Mouse (Mus musculus): ENCODE measurements at regions not wholly inside any gene's neighbourhood (a gene's known extent, or its start where the extent isn't known, plus 50 kb on each side); places are given as distances from the start of the nearest gene placed in this dataset.

DNA sequence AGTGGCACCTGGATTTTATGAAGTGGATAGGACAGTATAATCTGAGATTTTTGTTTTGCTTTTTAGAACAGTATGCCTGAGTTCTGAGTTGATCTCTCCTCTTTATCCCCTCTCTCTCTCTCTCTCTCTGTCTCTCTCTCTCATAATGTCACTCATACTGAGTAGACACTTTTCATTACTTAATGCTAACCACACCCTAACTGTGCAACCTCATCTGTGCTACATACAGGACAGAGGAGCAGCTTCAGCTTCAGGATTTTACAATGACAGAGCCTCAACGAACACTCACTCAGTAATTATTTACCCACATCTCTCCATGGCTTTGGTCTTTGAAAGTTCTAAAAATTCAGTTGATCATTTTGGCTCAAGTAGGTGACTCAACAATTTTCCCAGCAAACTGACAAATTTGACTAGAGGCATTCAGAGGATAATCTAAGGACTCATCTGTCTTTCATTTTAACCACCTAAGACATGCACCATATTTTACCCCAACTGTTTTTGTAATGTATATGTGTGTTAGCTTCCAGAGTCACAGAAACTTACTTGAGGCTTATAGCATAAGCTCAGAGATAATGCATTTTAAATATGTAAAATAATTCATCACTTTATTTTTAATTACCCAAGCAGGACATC is 256.4 kb upstream of the Myo3a start:
- no peaks in the 10 kb centered on the region for H3K27me3 ChIP-seq (ENCODE audit: control insufficient read depth, insufficient read depth, low read length)
- no peak overlapping the region for H3K4me2 ChIP-seq (replicated peaks; ENCODE audit: low read depth, low read length)
- 89% methylated on average over 1 of the region's 1 CpGs for WGBS
- no peak overlapping the region for H3K4me3 ChIP-seq (ENCODE audit: low read depth, low read length)
- no peaks in the 10 kb centered on the region for H3K4me1 ChIP-seq (replicated peaks; ENCODE audit: control insufficient read depth, insufficient read depth, low read length)
- H3K9me3 ChIP-seq (ENCODE audit: control insufficient read depth, low read length): no peaks in the 10 kb centered on the region
- no peak overlapping the region for H3K9ac ChIP-seq (ENCODE audit: low read depth, low read length)
- H3K36me3 ChIP-seq (ENCODE audit: control insufficient read depth, insufficient read depth, low read length): no peaks in the 10 kb centered on the region
- DNase-seq (ENCODE audit: low spot score): no peak
- ATAC-seq (ENCODE audit: low FRiP score): no peak
- no peak overlapping the region for H3K27ac ChIP-seq (ENCODE audit: low read depth, low read length)

DNA sequence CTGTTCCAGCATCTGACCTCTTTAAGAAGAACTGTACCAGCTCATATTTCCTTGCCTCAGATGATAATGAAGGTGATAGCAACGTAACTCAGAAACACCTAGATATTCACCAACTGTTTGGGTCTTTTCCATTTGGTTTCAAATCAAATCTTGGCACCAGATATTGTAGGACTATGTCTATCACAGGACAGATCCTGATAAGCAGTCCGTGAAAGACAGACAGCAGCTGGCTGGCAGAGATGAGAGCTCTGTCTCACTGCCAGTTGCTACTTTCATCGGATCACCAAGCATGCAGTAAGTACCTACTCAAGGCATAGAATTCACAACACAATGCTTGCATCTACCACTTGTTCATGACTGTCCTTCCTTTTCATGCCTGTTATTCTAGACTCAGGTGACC is 252.7 kb upstream of the Myo3a start:
- DNase-seq (ENCODE audit: low spot score) (no peak), ATAC-seq (ENCODE audit: low FRiP score) (no peak)
- H3K9ac ChIP-seq (ENCODE audit: low read depth, low read length): no peak overlapping the region
- no peaks in the 10 kb centered on the region for H3K27me3 ChIP-seq (ENCODE audit: control insufficient read depth, insufficient read depth, low read length)
- WGBS: 87% methylated on average over 3 of the region's 3 CpGs
- H3K9me3 ChIP-seq (ENCODE audit: control insufficient read depth, low read length): no peaks in the 10 kb centered on the region
- no peak overlapping the region for H3K4me3 ChIP-seq (ENCODE audit: low read depth, low read length)
- H3K4me1 ChIP-seq (replicated peaks; ENCODE audit: control insufficient read depth, insufficient read depth, low read length): no peaks in the 10 kb centered on the region
- no peak overlapping the region for H3K27ac ChIP-seq (ENCODE audit: low read depth, low read length)
- H3K36me3 ChIP-seq (ENCODE audit: control insufficient read depth, insufficient read depth, low read length): no peaks in the 10 kb centered on the region
- H3K4me2 ChIP-seq (replicated peaks; ENCODE audit: low read depth, low read length): no peak overlapping the region

DNA sequence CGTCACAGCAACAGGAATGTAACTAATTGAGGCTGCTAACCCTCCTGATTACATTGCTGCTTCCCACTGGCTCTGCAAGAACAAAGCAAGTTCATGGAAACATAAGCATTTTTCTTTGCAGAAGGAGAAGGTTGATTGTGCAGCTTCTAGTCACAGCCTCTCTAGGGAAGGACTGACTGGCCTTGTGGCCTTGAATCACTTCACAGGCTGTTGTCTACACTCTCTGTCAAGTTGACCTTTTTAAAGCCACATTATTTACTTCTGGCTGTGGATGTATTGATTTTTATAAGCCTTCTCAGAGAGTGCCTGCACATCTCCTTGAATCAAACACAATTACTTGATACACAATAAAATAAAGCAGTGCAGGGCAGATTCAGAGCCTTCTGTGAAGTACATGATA is 251.8 kb upstream of the Myo3a start:
- Histone ChIP-seq H3K4me1 (replicated peaks; ENCODE audit: control insufficient read depth, insufficient read depth, low read length) (no peaks in the 10 kb centered on the region), H3K9me3 (ENCODE audit: control insufficient read depth, low read length) (no peaks in the 10 kb centered on the region), H3K36me3 (ENCODE audit: control insufficient read depth, insufficient read depth, low read length) (no peaks in the 10 kb centered on the region), H3K4me2 (replicated peaks; ENCODE audit: low read depth, low read length) (no peak overlapping the region), H3K4me3 (ENCODE audit: low read depth, low read length) (no peak overlapping the region), H3K27ac (ENCODE audit: low read depth, low read length) (no peak overlapping the region), H3K27me3 (ENCODE audit: control insufficient read depth, insufficient read depth, low read length) (no peaks in the 10 kb centered on the region), H3K9ac (ENCODE audit: low read depth, low read length) (no peak overlapping the region)
- 68% methylated on average over 1 of the region's 1 CpGs for WGBS
- no peak for ATAC-seq (ENCODE audit: low FRiP score)
- no peak for DNase-seq (ENCODE audit: low spot score)

DNA sequence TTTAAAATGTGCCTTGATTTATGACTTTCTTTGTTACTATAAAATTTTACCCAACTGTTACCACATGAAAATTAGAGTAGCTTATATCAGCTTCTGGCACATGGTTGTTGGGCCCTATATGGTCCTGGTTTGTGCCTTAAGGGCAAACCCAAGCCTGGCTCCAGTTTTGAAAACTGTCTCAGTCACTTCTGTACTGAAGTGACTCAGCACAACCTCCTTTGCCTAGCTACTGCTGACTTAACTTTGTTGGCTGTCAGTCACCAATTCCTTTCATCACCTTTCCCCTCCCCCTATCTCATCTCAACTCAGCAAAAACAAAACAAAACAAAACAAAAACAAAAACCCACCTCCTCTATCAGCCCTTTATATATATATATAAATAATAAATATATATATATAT is 251.0 kb upstream of the Myo3a start:
- H3K4me3 ChIP-seq (ENCODE audit: low read depth, low read length): no peak overlapping the region
- H3K27ac ChIP-seq (ENCODE audit: low read depth, low read length): no peak overlapping the region
- no peak overlapping the region for H3K4me2 ChIP-seq (replicated peaks; ENCODE audit: low read depth, low read length)
- DNase-seq (ENCODE audit: low spot score): no peak
- no peaks in the 10 kb centered on the region for H3K27me3 ChIP-seq (ENCODE audit: control insufficient read depth, insufficient read depth, low read length)
- no peak for ATAC-seq (ENCODE audit: low FRiP score)
- no peak overlapping the region for H3K9ac ChIP-seq (ENCODE audit: low read depth, low read length)
- H3K36me3 ChIP-seq (ENCODE audit: control insufficient read depth, insufficient read depth, low read length): no peaks in the 10 kb centered on the region
- H3K9me3 ChIP-seq (ENCODE audit: control insufficient read depth, low read length): no peaks in the 10 kb centered on the region
- no peaks in the 10 kb centered on the region for H3K4me1 ChIP-seq (replicated peaks; ENCODE audit: control insufficient read depth, insufficient read depth, low read length)

DNA sequence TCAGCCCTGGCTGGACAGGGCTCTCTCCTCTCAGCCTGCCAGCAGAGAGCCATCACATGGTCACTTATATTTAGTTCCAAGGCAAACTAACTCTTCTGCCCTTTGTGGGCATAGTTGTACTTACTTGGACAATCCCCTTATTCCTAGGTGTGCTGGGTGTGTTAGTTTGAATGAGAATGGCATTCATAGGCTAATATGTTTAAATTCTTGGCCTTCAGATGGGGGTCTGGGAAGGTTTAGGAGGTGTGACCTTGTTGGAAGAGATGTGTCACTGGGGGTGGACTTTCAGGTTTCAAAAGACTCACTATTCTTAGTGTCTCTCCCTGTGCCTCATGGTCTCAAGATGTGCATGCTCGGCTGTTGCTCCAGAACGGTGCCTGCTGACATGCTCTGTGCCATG is 250.5 kb upstream of the Myo3a start:
- Histone ChIP-seq H3K27ac (ENCODE audit: low read depth, low read length) (no peak overlapping the region), H3K36me3 (ENCODE audit: control insufficient read depth, insufficient read depth, low read length) (no peaks in the 10 kb centered on the region), H3K4me1 (replicated peaks; ENCODE audit: control insufficient read depth, insufficient read depth, low read length) (no peaks in the 10 kb centered on the region), H3K4me2 (replicated peaks; ENCODE audit: low read depth, low read length) (no peak overlapping the region), H3K9ac (ENCODE audit: low read depth, low read length) (no peak overlapping the region), H3K27me3 (ENCODE audit: control insufficient read depth, insufficient read depth, low read length) (no peaks in the 10 kb centered on the region), H3K9me3 (ENCODE audit: control insufficient read depth, low read length) (no peaks in the 10 kb centered on the region), H3K4me3 (ENCODE audit: low read depth, low read length) (no peak overlapping the region)
- ATAC-seq (ENCODE audit: low FRiP score) (no peak), DNase-seq (ENCODE audit: low spot score) (no peak)
- WGBS: 88% methylated on average over 2 of the region's 2 CpGs

DNA sequence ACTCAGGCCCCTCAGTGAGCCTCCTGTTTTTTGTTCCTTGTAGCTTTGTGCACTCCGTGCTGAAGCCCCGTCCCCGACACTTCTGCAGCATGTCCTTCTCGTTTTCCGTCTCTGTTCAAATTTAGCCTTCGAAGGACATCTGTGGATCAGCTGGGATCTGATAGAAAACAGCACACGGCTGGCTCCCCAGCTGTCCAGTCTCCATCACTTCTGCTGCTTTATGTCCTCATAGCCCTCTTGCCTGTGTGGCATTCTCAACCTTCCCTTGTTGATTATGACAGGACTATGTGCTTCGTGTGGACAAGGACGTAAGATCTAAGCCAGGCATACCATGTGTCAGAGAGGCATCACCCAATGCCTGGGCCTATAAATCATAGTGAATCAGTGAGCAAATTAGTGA is 247.1 kb upstream of the Myo3a start:
- Histone ChIP-seq H3K4me3 (ENCODE audit: low read depth, low read length) (no peak overlapping the region), H3K27ac (ENCODE audit: low read depth, low read length) (no peak overlapping the region), H3K9me3 (ENCODE audit: control insufficient read depth, low read length) (no peaks in the 10 kb centered on the region), H3K4me2 (replicated peaks; ENCODE audit: low read depth, low read length) (no peak overlapping the region), H3K36me3 (ENCODE audit: control insufficient read depth, insufficient read depth, low read length) (no peaks in the 10 kb centered on the region), H3K27me3 (ENCODE audit: control insufficient read depth, insufficient read depth, low read length) (no peaks in the 10 kb centered on the region), H3K9ac (ENCODE audit: low read depth, low read length) (no peak overlapping the region), H3K4me1 (replicated peaks; ENCODE audit: control insufficient read depth, insufficient read depth, low read length) (no peaks in the 10 kb centered on the region)
- ATAC-seq (ENCODE audit: low FRiP score) (no peak), DNase-seq (ENCODE audit: low spot score) (no peak)
- WGBS: 91% methylated on average over 9 of the region's 9 CpGs

DNA sequence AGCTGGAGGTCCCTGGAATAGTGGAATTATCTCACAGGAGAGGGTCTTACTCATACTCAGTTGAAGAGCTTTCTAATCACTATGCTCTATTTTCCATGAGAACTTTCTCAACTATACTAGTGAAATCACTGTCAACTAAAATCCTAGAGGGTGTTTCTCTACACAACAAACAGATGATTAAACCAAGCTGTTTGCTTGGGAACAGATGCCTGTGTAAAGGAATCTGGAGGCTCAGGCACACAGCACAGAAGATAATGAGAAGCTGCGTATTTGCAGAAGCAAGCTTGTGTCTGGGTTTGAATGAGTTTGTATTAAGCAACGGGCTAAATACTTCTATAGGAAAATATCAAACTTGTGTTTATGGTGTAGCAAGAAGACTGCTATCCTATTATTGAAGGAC is 202.9 kb upstream of the Myo3a start:
- Histone ChIP-seq H3K4me1 (replicated peaks; ENCODE audit: control insufficient read depth, insufficient read depth, low read length) (no peaks in the 10 kb centered on the region), H3K9me3 (ENCODE audit: control insufficient read depth, low read length) (no peaks in the 10 kb centered on the region), H3K27me3 (ENCODE audit: control insufficient read depth, insufficient read depth, low read length) (no peaks in the 10 kb centered on the region), H3K4me3 (ENCODE audit: low read depth, low read length) (no peak overlapping the region), H3K27ac (ENCODE audit: low read depth, low read length) (no peak overlapping the region), H3K9ac (ENCODE audit: low read depth, low read length) (no peak overlapping the region), H3K36me3 (ENCODE audit: control insufficient read depth, insufficient read depth, low read length) (no peaks in the 10 kb centered on the region), H3K4me2 (replicated peaks; ENCODE audit: low read depth, low read length) (no peak overlapping the region)
- ATAC-seq (ENCODE audit: low FRiP score) (no peak), DNase-seq (ENCODE audit: low spot score) (no peak)
- 75% methylated on average over 2 of the region's 2 CpGs for WGBS

DNA sequence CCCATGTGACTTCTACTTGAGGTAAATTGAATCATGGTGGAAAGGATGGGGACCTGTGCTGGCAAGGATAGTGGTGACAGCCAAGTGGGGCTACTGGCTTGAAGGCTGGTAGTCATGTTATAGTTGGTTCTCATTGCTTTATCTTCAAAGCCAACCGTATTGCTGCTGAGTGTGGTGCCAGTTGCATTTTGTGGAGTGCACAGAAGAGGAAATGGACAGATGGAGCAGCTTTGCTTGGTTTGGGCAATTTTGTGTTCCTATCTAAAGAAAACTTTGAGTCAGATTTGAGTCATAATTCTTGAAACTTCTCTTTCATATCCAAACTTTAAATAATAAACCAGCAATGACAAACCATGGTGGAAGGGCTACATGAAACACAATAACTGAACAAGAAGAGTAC is 200.5 kb upstream of the Myo3a start:
- H3K27ac ChIP-seq (ENCODE audit: low read depth, low read length): no peak overlapping the region
- no peak for ATAC-seq (ENCODE audit: low FRiP score)
- H3K4me3 ChIP-seq (ENCODE audit: low read depth, low read length): no peak overlapping the region

DNA sequence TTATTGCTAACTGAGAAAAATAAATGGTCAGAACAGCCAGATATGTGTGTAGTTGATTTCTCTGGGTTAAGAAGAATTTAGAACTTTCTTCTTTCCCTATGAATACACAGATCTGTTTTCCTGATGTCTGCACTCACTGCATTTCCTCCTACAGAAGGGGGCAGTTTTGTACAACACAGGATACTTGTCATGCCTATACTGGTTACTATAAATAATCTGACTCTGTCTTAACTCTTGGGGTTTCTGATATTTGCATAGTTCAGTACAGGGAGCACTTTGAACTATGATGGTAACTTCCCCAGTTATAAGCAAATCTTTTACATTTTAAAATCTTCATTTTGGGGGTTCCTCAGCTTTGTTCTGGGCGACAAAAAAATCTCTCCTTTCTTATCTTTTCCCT is 198.7 kb upstream of the Myo3a start:
- no peak overlapping the region for H3K4me3 ChIP-seq (ENCODE audit: low read depth, low read length)
- H3K9me3 ChIP-seq (ENCODE audit: control insufficient read depth, low read length): no peaks in the 10 kb centered on the region
- ATAC-seq (ENCODE audit: low FRiP score) (0 out of 2 replicates have a peak, but pooled peaks have one; percentile 28), DNase-seq (ENCODE audit: low spot score) (no peak)
- peak overlapping the region; percentile 63; the same call in 1 of the 2 replicates for H3K27ac ChIP-seq (ENCODE audit: low read depth, low read length)
- WGBS: 56% methylated on average over 1 of the region's 1 CpGs
- no peaks in the 10 kb centered on the region for H3K27me3 ChIP-seq (ENCODE audit: control insufficient read depth, insufficient read depth, low read length)
- no peak overlapping the region for H3K4me2 ChIP-seq (replicated peaks; ENCODE audit: low read depth, low read length)
- no peak overlapping the region for H3K9ac ChIP-seq (ENCODE audit: low read depth, low read length)
- H3K4me1 ChIP-seq (replicated peaks; ENCODE audit: control insufficient read depth, insufficient read depth, low read length): no peaks in the 10 kb centered on the region
- H3K36me3 ChIP-seq (ENCODE audit: control insufficient read depth, insufficient read depth, low read length): no peaks in the 10 kb centered on the region

More for the DNA sequence above, 200.5 kb upstream of the Myo3a start:
- DNase-seq (ENCODE audit: low spot score): no peak
- no peak overlapping the region for H3K9ac ChIP-seq (ENCODE audit: low read depth, low read length)
- no peaks in the 10 kb centered on the region for H3K36me3 ChIP-seq (ENCODE audit: control insufficient read depth, insufficient read depth, low read length)
- WGBS: 87% methylated on average over 1 of the region's 1 CpGs
- H3K4me1 ChIP-seq (replicated peaks; ENCODE audit: control insufficient read depth, insufficient read depth, low read length): no peaks in the 10 kb centered on the region
- no peaks in the 10 kb centered on the region for H3K27me3 ChIP-seq (ENCODE audit: control insufficient read depth, insufficient read depth, low read length)
- H3K9me3 ChIP-seq (ENCODE audit: control insufficient read depth, low read length): no peaks in the 10 kb centered on the region
- H3K4me2 ChIP-seq (replicated peaks; ENCODE audit: low read depth, low read length): no peak overlapping the region
